Mouse (Mus musculus) embryonic stem cell, embryonic (primary cell): ENCODE data around the gene Glb1l.

Experiments used
- CTCF ChIA-PET, 4 experiments: fragments of 300-600 bp in 2 of 4; fragments of 350-600 bp in 2 of 4; sonication (Branson Sonifier 250); formaldehyde crosslinking; loops; one replicate each; lab custom pipeline; 2022; ENCODE audit warnings: inconsistent platforms in 2 of 4; lab: Charles Lee
- POLR2A ChIA-PET, 4 experiments: fragments of 300-600 bp in 2 of 4; fragments of 350-600 bp in 2 of 4; sonication (Branson Sonifier 250); formaldehyde crosslinking; loops; one replicate each; lab custom pipeline; 2022; ENCODE audit warnings: antibody characterized with exemption in 4 of 4, inconsistent platforms in 1 of 4; lab: Charles Lee

Glb1l gene

GRCm38 (mm10) chr1:75221538-75221937 lies 10.9 kb upstream of the Glb1l start:
- ChIA-PET CTCF (interaction anchor here in 2 of 4 experiments (0.6 to 6.2 kb wide), 5 partner anchors 13 to 96 kb away, joined by 3 to 35 read pairs (median 4); partner anchors contain the start of genes Abcb6 (in 1 of the 2) and Dnpep (in 1 of the 2)), POLR2A (interaction anchor here (0.6 to 8.0 kb wide), 30 partner anchors 8 to 258 kb away, joined by 3 to 109 read pairs (median 6); partner anchors contain the start of genes Ankzf1 (in 3 of the 4), Atg9a (in 3 of the 4), Dnajb2 (in 2 of the 4) and Dnpep (in 2 of the 4))

DNA sequence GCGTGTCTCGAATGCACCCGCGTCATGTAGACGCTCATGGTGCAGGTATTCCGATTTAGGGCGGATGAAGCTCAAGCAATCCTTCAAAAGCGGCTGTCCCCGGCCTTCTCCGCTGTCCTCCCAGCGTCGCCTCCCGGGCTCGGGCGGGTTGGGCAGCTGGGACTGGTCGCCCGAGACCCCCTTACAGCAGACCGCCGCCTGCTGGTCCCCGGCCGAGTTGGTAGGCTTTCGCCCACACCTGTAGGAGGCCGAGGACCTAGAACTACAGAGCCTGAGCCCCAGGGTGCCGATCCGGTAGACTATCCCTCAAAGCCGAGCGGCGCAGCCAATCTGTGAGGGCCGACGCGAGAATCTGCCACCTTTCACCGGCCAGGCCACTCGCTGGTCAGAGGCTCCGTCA lies 8.9 kb upstream of the Glb1l start, which contains the start of gene Tuba4a:
Gene Tuba4a (minus strand): TSS at position 335 of the 400 bp plus-strand sequence.
- POLR2A ChIA-PET = interaction anchor here (0.5 to 12.5 kb wide), 58 partner anchors 8 to 976 kb away, joined by 3 to 109 read pairs (median 6); partner anchors contain the start of genes A630095N17Rik (in 3 of the 4), Ankzf1 (in 3 of the 4), Atg9a (in 3 of the 4) and Dnajb2 (in 3 of the 4)
- CTCF ChIA-PET = interaction anchor here in 3 of 4 experiments (1.0 to 6.2 kb wide), 7 partner anchors 15 to 195 kb away, joined by 3 to 35 read pairs (median 5); partner anchors contain the start of genes Ankzf1 (in 1 of the 3) and Atg9a (in 1 of the 3)

- POLR2A ChIA-PET = interaction anchor here (0.5 to 12.5 kb wide), 66 partner anchors 8 to 976 kb away, joined by 3 to 109 read pairs (median 5); partner anchors contain the start of genes A630095N17Rik (in 3 of the 4), Abcb6 (in 3 of the 4), Ankzf1 (in 3 of the 4) and Atg9a (in 3 of the 4)
- CTCF ChIA-PET = interaction anchor here (0.6 to 6.2 kb wide), 10 partner anchors 13 to 1225 kb away, joined by 3 to 35 read pairs (median 5); partner anchors contain the start of genes A630095N17Rik (in 1 of the 4), Ankzf1 (in 1 of the 4) and Atg9a (in 1 of the 4)
Measured at GRCm38 (mm10) chr1:75219078-75219477, 8.5 kb upstream of the Glb1l start.

DNA sequence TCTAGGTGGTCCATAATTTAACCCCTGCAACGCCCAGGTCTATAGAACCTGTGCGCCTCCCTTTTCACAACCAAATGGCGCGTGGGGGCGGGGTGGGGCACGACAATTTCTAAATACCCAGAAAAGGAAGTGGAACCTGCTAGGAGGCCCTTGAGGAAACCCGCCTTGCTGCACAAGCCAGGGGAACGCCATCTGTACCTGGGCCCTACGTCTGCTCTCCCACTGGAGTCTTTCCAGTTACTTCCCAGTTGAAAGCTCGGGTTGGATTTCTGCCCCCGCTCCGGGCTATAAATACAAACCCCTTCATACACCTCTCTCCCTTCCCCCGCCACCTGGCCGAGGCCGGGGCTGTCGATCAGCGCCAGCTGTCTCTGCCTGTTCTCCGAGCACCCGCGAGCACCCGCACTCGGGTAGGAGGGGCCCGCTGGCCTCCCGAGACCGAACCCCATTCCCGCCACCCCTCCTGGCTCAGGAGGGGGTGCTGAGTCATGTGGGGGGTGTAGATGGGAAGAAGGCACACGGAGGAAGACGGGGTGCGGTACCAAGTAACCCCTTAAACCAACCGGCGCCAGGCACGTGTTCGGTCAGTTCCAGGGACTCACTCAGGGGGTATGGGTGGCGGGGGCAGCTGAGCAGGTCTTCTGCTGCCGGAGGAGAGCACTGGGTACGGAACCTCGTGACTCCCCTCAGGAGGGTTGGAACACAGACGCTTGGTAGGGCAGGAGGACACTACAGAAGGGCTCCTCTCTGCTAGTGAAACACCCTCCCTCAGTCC lies 7.8 kb upstream of the Glb1l start:
- ChIA-PET POLR2A (interaction anchor here (0.5 to 12.5 kb wide), 57 partner anchors 9 to 393 kb away, joined by 3 to 109 read pairs (median 7); partner anchors contain the start of genes A630095N17Rik (in 3 of the 4), Abcb6 (in 3 of the 4), Ankzf1 (in 3 of the 4) and Atg9a (in 3 of the 4)), CTCF (interaction anchor here in 3 of 4 experiments (0.6 to 6.2 kb wide), 8 partner anchors 14 to 1224 kb away, joined by 4 to 35 read pairs (median 6); partner anchors contain the start of genes A630095N17Rik (in 1 of the 3), Ankzf1 (in 1 of the 3) and Atg9a (in 1 of the 3))

GRCm38 (mm10) chr1:75217893-75218226 lies 7.2 kb upstream of the Glb1l start:
- ChIA-PET CTCF (interaction anchor here in 1 of 4 experiments (1.0 to 6.2 kb wide), 3 partner anchors 27 to 249 kb away, joined by 4 to 35 read pairs (median 12); no protein-coding TSS in a partner anchor), POLR2A (interaction anchor here (0.6 to 12.5 kb wide), 35 partner anchors 8 to 393 kb away, joined by 3 to 109 read pairs (median 10); partner anchors contain the start of genes Glb1l (in 3 of the 4), Stk16 (in 3 of the 4), Abcb6 (in 2 of the 4) and Ankzf1 (in 2 of the 4))

DNA sequence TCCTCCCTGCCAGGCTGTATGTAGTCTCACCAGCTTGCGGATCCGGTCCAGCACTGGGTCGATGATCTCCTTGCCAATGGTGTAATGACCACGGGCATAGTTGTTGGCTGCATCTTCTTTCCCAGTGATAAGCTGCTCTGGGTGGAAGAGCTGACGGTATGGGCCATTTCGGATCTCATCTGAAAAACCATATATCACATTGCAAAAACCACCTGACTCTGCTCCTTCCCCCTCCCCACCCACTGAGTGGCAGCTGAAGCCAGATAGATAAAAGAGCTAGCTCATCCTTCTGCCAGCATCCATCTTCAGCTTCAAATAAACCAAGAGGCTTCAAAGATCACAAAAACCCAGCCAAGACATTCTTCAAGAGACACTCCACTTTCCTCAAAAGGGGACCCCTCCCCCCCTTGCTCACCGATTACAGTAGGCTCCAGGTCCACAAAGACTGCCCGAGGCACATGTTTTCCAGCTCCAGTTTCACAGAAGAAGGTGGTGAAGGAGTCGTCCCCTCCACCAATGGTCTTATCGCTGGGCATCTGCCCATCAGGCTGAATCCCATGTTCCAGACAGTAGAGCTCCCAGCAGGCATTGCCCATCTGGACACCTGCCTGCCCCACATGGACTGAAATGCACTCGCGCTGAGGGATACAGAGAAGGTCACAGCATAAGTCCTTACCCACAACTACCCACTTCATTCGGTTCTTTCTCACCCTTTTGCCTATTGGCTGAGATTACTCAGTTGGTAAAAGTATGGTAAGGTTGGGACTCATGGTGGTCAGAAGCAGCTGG lies 6.4 kb upstream of the Glb1l start:
- CTCF ChIA-PET = interaction anchor here in 3 of 4 experiments (0.6 to 6.2 kb wide), 5 partner anchors 28 to 250 kb away, joined by 4 to 35 read pairs (median 4); no protein-coding TSS in a partner anchor
- POLR2A ChIA-PET = interaction anchor here in 2 of 4 experiments (0.6 to 12.5 kb wide), 29 partner anchors 7 to 252 kb away, joined by 3 to 109 read pairs (median 6); partner anchors contain the start of genes A630095N17Rik (in 2 of the 2), Abcb6 (in 2 of the 2), Dnajb2 (in 2 of the 2) and Zfand2b (in 2 of the 2)

DNA sequence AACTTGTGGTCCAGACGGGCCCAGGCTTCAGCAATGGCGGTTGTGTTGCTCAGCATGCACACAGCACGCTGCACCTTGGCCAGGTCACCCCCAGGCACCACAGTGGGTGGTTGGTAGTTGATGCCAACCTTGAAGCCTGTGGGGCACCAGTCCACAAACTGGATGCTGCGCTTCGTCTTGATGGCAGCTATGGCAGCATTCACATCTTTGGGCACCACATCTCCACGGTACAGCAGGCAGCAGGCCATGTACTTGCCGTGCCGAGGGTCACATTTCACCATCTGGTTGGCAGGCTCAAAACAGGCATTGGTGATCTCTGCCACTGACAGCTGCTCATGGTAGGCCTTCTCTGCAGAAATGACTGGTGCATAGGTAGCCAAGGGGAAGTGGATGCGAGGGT lies 5.2 kb upstream of the Glb1l start:
- CTCF ChIA-PET = interaction anchor here in 1 of 4 experiments (6.2 kb wide), 1 partner anchor 37 kb away, joined by 35 read pairs; no protein-coding TSS in a partner anchor
- POLR2A ChIA-PET = interaction anchor here in 3 of 4 experiments (0.6 to 12.5 kb wide), 16 partner anchors 6 to 102 kb away, joined by 3 to 109 read pairs (median 11); partner anchors contain the start of genes Abcb6 (in 2 of the 3), Dnajb2 (in 2 of the 3), Zfand2b (in 2 of the 3) and Dnpep (in 1 of the 3)

DNA sequence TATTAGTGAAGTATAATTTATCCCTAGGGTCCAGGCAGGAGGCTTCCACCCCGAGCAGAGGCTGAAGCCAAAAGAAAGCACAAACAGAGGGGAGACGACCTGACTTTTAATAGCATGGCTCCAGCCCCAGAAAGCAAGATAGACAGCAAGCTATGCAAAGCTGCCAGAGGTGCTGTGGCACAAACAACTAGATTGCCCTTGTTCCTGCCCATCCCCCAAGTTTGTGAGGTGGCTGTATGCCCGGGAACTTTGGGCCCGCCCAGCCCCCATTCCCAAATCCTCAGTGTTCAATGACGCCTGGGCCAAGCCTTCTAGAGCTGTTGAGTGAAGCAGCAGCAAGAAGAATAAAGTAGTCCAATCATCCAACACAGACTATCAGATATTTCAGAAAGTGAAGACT lies 4.3 kb upstream of the Glb1l start:
- ChIA-PET CTCF (interaction anchor here in 2 of 4 experiments (0.9 to 1.3 kb wide), 2 partner anchors 11 to 39 kb away, joined by 3 to 4 read pairs; no protein-coding TSS in a partner anchor), POLR2A (interaction anchor here in 2 of 4 experiments (0.6 to 12.5 kb wide), 22 partner anchors 8 to 71 kb away, joined by 3 to 83 read pairs (median 4); partner anchors contain the start of genes A630095N17Rik (in 2 of the 2), Abcb6 (in 2 of the 2), Ankzf1 (in 1 of the 2) and Atg9a (in 1 of the 2))

- CTCF ChIA-PET = interaction anchor here in 2 of 4 experiments (0.7 to 1.3 kb wide), 3 partner anchors 11 to 40 kb away, joined by 3 to 4 read pairs (median 3); no protein-coding TSS in a partner anchor
- POLR2A ChIA-PET = interaction anchor here in 2 of 4 experiments (0.8 to 12.5 kb wide), 25 partner anchors 8 to 103 kb away, joined by 3 to 83 read pairs (median 5); partner anchors contain the start of genes A630095N17Rik (in 2 of the 2), Abcb6 (in 2 of the 2), Ankzf1 (in 2 of the 2) and Atg9a (in 2 of the 2)
Measured at GRCm38 (mm10) chr1:75214442-75214841, 3.8 kb upstream of the Glb1l start.

DNA sequence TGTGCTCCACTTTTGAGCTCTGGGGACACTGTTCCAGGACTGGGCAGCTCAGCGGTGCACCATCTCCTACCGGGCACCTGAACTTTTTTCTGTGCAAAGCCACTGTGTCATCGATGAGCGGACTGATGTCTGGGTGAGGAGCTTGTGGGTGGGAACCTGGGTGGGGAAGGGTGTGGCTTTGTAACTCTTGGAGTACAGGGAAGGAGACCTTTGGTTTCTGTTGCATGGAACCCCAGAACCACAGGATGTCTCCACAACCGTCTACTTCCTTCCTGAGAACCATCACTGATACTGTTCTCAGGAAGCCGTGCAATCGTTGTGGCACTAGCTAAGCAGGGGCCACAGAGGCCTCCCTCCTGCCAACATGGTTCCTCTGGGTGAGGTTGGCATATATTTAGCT lies 2.5 kb upstream of the Glb1l start:
- CTCF ChIA-PET = interaction anchor here in 1 of 4 experiments (0.9 kb wide), 1 partner anchor 15 kb away, joined by 3 read pairs; no protein-coding TSS in a partner anchor
- POLR2A ChIA-PET = interaction anchor here (0.5 to 12.5 kb wide), 17 partner anchors 9 to 104 kb away, joined by 3 to 83 read pairs (median 8); partner anchors contain the start of genes Ankzf1 (in 2 of the 4), Atg9a (in 2 of the 4), Abcb6 (in 1 of the 4) and Dnajb2 (in 1 of the 4)

DNA sequence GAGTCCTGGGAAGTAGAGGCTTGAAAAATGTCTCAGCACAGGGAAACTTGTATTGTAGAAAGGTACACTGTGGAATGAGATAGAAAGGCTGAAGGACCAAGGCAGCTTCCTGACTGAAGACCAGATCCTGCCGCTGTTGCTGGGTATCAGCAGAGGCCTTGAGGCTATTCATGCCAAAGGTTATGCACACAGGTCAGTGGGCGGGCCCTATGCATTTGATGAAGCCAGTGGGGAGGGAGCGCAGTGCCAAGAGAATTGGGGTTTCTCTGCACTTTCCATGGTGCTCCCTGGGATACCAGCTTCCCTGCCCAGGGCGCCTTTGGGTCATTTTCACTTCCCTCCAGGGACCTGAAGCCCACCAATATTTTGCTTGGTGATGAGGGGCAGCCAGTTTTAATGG lies 1.9 kb upstream of the Glb1l start:
- CTCF ChIA-PET = interaction anchor here in 1 of 4 experiments (0.9 kb wide), 1 partner anchor 15 kb away, joined by 3 read pairs; no protein-coding TSS in a partner anchor
- POLR2A ChIA-PET = interaction anchor here in 3 of 4 experiments (0.9 to 12.5 kb wide), 9 partner anchors 9 to 105 kb away, joined by 3 to 83 read pairs (median 10); partner anchors contain the start of genes Dnajb2 (in 1 of the 3) and Dnpep (in 1 of the 3)

DNA sequence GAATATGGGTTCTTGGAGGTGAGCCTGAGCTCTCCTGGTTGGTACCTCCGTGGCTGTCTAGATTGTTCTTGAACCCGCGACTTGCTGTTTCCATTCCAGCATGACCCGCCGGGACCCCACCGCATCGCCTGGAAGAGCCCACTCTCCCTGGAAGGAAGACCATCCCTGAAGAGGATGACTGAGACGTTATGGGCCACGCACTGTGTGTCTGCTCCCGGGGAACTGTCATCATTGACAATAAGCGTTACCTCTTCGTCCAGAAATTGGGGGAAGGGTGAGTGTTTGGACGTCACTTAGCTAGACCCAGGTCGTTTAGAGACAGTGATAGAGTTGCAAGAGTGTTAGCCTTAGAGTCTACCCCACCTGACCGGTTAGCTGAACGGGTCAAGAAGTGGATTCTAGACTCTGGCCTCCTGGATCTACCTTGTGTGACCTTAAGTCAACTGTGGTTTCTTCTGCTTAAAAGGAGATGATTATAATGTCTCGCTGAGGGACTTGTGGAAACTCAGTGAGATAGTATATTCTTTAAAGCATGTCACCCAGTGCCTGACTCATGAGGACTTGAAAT lies 612 bp upstream of the Glb1l start:
- ChIA-PET CTCF (no interaction called here), POLR2A (interaction anchor here in 3 of 4 experiments (0.8 to 12.5 kb wide), 21 partner anchors 8 to 105 kb away, joined by 3 to 84 read pairs (median 8); partner anchors contain the start of genes Tuba4a (in 3 of the 3), Ankzf1 (in 2 of the 3), Atg9a (in 2 of the 3) and Zfand2b (in 2 of the 3))

DNA sequence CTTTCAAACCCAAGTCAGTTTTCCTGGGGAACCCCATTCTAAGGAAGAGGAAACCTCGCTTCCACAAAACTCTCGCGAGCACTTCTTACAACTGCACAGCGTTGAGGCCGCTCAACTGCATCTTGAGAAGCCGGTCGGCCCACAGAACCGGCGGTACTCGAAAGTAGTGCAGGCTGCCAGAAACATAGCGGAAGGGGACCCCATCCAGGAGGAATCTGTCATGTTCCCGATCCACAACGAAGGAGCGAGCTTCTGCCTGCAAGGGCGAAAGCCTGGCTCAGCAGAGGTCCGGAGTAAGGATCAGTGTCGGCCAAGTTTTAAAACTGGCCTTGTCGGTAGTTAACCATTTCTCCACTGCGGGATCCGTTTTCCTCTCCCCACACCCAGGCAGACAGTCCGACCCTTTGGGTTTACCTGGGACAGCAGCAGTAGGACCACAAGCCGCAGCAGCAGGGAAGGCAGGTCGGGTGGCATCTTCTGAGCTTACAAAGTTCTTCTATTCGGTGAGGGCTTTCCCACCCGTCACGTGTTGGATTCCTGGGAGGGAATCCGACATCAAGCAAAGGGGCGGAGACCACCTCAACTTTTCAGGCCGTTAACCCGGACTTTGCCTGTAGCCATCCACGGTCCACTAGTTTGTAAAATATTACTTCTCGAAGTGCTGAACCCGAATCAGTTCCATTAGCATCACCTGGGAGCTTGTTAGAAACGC lies 1.5 kb downstream of the Glb1l start:
- ChIA-PET POLR2A (interaction anchor here in 3 of 4 experiments (0.5 to 12.5 kb wide), 39 partner anchors 8 to 414 kb away, joined by 3 to 84 read pairs (median 5); partner anchors contain the start of genes Ankzf1 (in 3 of the 3), Atg9a (in 3 of the 3), Tuba4a (in 3 of the 3) and Abcb6 (in 2 of the 3)), CTCF (interaction anchor here in 2 of 4 experiments (0.6 to 1.5 kb wide), 4 partner anchors 26 to 45 kb away, joined by 3 to 4 read pairs (median 3); no protein-coding TSS in a partner anchor)

GRCm38 (mm10) chr1:75201236-75201635 lies 9.4 kb downstream of the Glb1l start:
- POLR2A ChIA-PET = interaction anchor here in 2 of 4 experiments (0.6 to 1.2 kb wide), 2 partner anchors 10 to 775 kb away, joined by 3 read pairs; no protein-coding TSS in a partner anchor
- CTCF ChIA-PET = no interaction called here
